Mouse (Mus musculus) small intestine, adult 2 months (tissue): Measurements from ENCODE around the gene Odf3. TPM values are rescaled to one million over a fixed set of nuclear protein-coding genes. Genes with fewer than 3 reads are reported as not detected.

Experiments
- H3K27ac ChIP-seq: fragments of 200-500 bp; 2 replicates; pipeline ENCODE4 v1.5.1; 2012; ENCODE audit warnings: low read depth, low read length, control low read depth, inconsistent platforms; ENCODE audit not compliant: insufficient read depth
- H3K27me3 ChIP-seq: fragments of 200-500 bp; 2 replicates; pipeline ENCODE4 v1.6.1; 2012; ENCODE audit warnings: mild to moderate bottlenecking, moderate library complexity, low read length, inconsistent platforms; ENCODE audit not compliant: control insufficient read depth, insufficient read depth
- H3K36me3 ChIP-seq: fragments of 200-500 bp; 2 replicates; pipeline ENCODE4 v1.6.1; 2012; ENCODE audit warnings: mild to moderate bottlenecking, low read length, control low read depth, inconsistent platforms; ENCODE audit not compliant: control insufficient read depth, insufficient read depth
- H3K4me1 ChIP-seq: fragments of 200-500 bp; 2 replicates; pipeline ENCODE4 v1.6.1; 2012; ENCODE audit warnings: low read length, inconsistent platforms, mixed read lengths; ENCODE audit not compliant: control insufficient read depth, insufficient read depth, insufficient read length
- H3K4me3 ChIP-seq: fragments of 200-500 bp; 2 replicates; pipeline ENCODE4 v1.5.1; 2012; ENCODE audit warnings: low read depth, mild to moderate bottlenecking, control low read depth, inconsistent platforms, low read length, moderate library complexity
- CTCF ChIP-seq: fragments of 200-500 bp; IDR thresholded peaks from 2 replicates; pipeline ENCODE4 v1.5.1; 2012; ENCODE audit warnings: low read depth, mild to moderate bottlenecking, control low read depth, inconsistent platforms, low read length, moderate library complexity, mixed read lengths; ENCODE audit not compliant: insufficient replicate concordance, insufficient read length; ENCODE audit errors: extremely low read depth
- POLR2A ChIP-seq: fragments of 200-500 bp; IDR thresholded peaks from 2 replicates; pipeline ENCODE4 v1.6.1; 2012; ENCODE audit warnings: low read depth, mild to moderate bottlenecking, control low read depth, inconsistent platforms, low read length, moderate library complexity
- WGBS: fragments of 180-500 bp; shearing (Covaris S2); methylation state at CpG from one replicate; pipeline ENCODE4 v1.1.7; 2018; 5-methylcytosine and 5-hydroxymethylcytosine counted together
- polyA plus RNA-seq: library from polyadenylated mRNA; depleted of rRNA; stranded (reverse); fragments of >200 nt; gene quantifications from 2 replicates; pipeline ENCODE4 v1.2.3, GENCODE M21; 2012

The Odf3 gene
- polyA plus RNA-seq, 1 experiment, result not detected

GRCm38 (mm10) chr7:140820173-140820572, 27.4 kb upstream of the Odf3 start:
- no peaks in the 10 kb centered on the region for H3K36me3 ChIP-seq
- no peak overlapping the region for H3K4me3 ChIP-seq
- H3K27ac ChIP-seq, result no peak overlapping the region
- WGBS, result 52% methylated on average over 4 of the region's 4 CpGs
- peaks cover 3% of the 10 kb centered on the region for H3K4me1 ChIP-seq
- H3K27me3 ChIP-seq, result no peaks in the 10 kb centered on the region; the same call in 1 of the 2 replicates
- no peak for TF ChIP-seq CTCF
- TF ChIP-seq POLR2A, result no peak

- H3K4me3 ChIP-seq, result no peak overlapping the region
- no peak for TF ChIP-seq POLR2A
- TF ChIP-seq CTCF, result no peak
- H3K4me1 ChIP-seq, result peaks cover 3% of the 10 kb centered on the region
- 54% methylated on average over 5 of the region's 5 CpGs for WGBS
- no peaks in the 10 kb centered on the region for H3K36me3 ChIP-seq
- no peak overlapping the region for H3K27ac ChIP-seq
- no peaks in the 10 kb centered on the region; the same call in 1 of the 2 replicates for H3K27me3 ChIP-seq
These were observed 26.3 kb upstream of the Odf3 start for GRCm38 (mm10) chr7:140821305-140821652.

GRCm38 (mm10) chr7:140821653-140822329, 25.8 kb upstream of the Odf3 start, which contains the start of gene Zfp941:
Zfp941 (minus strand) TSS chr7:140822178.
- Histone ChIP-seq H3K36me3 (no peaks in the 10 kb centered on the region), H3K27me3 (no peaks in the 10 kb centered on the region; the same call in 1 of the 2 replicates), H3K4me3 (peak within 1 kb of the TSS; percentile 59), H3K27ac (no peak within 1 kb of the TSS), H3K4me1 (peaks cover 3% of the 10 kb centered on the region)
- WGBS, result 6% methylated on average over 21 of the region's 21 CpGs
- TF ChIP-seq CTCF (no peak), POLR2A (no peak)

- H3K27ac ChIP-seq, result no peak overlapping the region
- H3K4me3 ChIP-seq, result no peak overlapping the region
- H3K36me3 ChIP-seq, result no peaks in the 10 kb centered on the region
- TF ChIP-seq POLR2A, result no peak
- no peak for TF ChIP-seq CTCF
- H3K27me3 ChIP-seq, result no peaks in the 10 kb centered on the region; the same call in 1 of the 2 replicates
- 88% methylated on average over 4 of the region's 4 CpGs for WGBS
- H3K4me1 ChIP-seq, result peaks cover 3% of the 10 kb centered on the region
These were observed 24.9 kb upstream of the Odf3 start for GRCm38 (mm10) chr7:140822731-140823130.

GRCm38 (mm10) chr7:140828171-140828881, 19.3 kb upstream of the Odf3 start:
- Histone ChIP-seq H3K4me1 (peaks cover 6% of the 10 kb centered on the region; the same call in 1 of the 2 replicates), H3K27me3 (no peaks in the 10 kb centered on the region), H3K36me3 (no peaks in the 10 kb centered on the region), H3K27ac (no peak overlapping the region), H3K4me3 (peak overlapping the region; percentile 16; the same call in 1 of the 2 replicates)
- WGBS, result 7% methylated on average over 8 of the region's 8 CpGs
- TF ChIP-seq POLR2A (no peak), CTCF (peak; percentile 18; the same call in 1 of the 2 replicates)

- Histone ChIP-seq H3K4me3 (no peak overlapping the region), H3K27me3 (no peaks in the 10 kb centered on the region), H3K27ac (no peak overlapping the region), H3K36me3 (no peaks in the 10 kb centered on the region), H3K4me1 (peaks cover 15% of the 10 kb centered on the region)
- 31% methylated on average over 6 of the region's 6 CpGs for WGBS
- TF ChIP-seq POLR2A (no peak), CTCF (no peak)
These were observed 16.2 kb upstream of the Odf3 start for GRCm38 (mm10) chr7:140831447-140831846.

- TF ChIP-seq POLR2A (no peak), CTCF (no peak)
- no peak overlapping the region for H3K27ac ChIP-seq
These were observed 14.3 kb upstream of the Odf3 start for GRCm38 (mm10) chr7:140833341-140833740.

More at GRCm38 (mm10) chr7:140833341-140833740, 14.3 kb upstream of the Odf3 start:
- Histone ChIP-seq H3K36me3 (no peaks in the 10 kb centered on the region), H3K4me1 (peaks cover 12% of the 10 kb centered on the region), H3K27me3 (no peaks in the 10 kb centered on the region), H3K4me3 (no peak overlapping the region)
- 84% methylated on average over 4 of the region's 4 CpGs for WGBS
